In genomic region chr9:83375522-83376176, GRCm38 (mm10) we compare ENCODE assay signal across 15 mouse cellular contexts.
"Had no signal": no experiment of that assay in that cellular context is flagged by ENCODE, and none has a peak within 500 bp of the region (broad histone marks: within the 10 kb centered on the region; RNA-seq: fewer than 3 reads in every experiment).

No protein-coding gene starts in this region.

- H3K36me3 ChIP-seq: limb, embryonic 12.5 days; liver, embryonic 15.5 days; lung, embryonic 15.5 days; neural tube, embryonic 12.5 days; stomach, embryonic 15.5 days had no signal

- H3K4me1 ChIP-seq: limb, embryonic 12.5 days; liver, embryonic 15.5 days; lung, embryonic 15.5 days; neural tube, embryonic 12.5 days; stomach, embryonic 15.5 days had no signal

- H3K4me2 ChIP-seq: limb, embryonic 12.5 days; liver, embryonic 15.5 days; lung, embryonic 15.5 days; neural tube, embryonic 12.5 days; stomach, embryonic 15.5 days had no signal

- H3K27me3 ChIP-seq: limb, embryonic 12.5 days; liver, embryonic 15.5 days; lung, embryonic 15.5 days; neural tube, embryonic 12.5 days; stomach, embryonic 15.5 days had no signal

- H3K27ac ChIP-seq: limb, embryonic 12.5 days; liver, embryonic 15.5 days; lung, embryonic 15.5 days; macrophage; neural tube, embryonic 12.5 days; stomach, embryonic 15.5 days had no signal

- ATAC-seq: intestine, postnatal 0 days had no signal

- H3K9me3 ChIP-seq: limb, embryonic 12.5 days; liver, embryonic 15.5 days; lung, embryonic 15.5 days; neural tube, embryonic 12.5 days; stomach, embryonic 15.5 days had no signal

- H3K4me3 ChIP-seq: limb, embryonic 12.5 days; liver, embryonic 15.5 days; lung, embryonic 15.5 days; neural tube, embryonic 12.5 days; stomach, embryonic 15.5 days had no signal

- DNase-seq: kidney, adult 8-10 months; kidney, postnatal 25 days; layer of hippocampus, adult 9-11 months; layer of hippocampus, postnatal 36 days; lung, postnatal 14 days; midbrain, embryonic 14.5 days; right cerebral cortex, postnatal 4 days; spleen, adult 18-20 months had no signal

- H3K9ac ChIP-seq: limb, embryonic 12.5 days; liver, embryonic 15.5 days; lung, embryonic 15.5 days; neural tube, embryonic 12.5 days; stomach, embryonic 15.5 days had no signal
